Mouse (Mus musculus): ENCODE measurements around the gene Taf5l. TPM values are rescaled to one million over a fixed set of nuclear protein-coding genes. Genes with fewer than 3 reads are reported as not detected.

Gene Taf5l
- polyA plus RNA-seq, 1 experiment from 2014 or later, result 62.5 TPM

DNA sequence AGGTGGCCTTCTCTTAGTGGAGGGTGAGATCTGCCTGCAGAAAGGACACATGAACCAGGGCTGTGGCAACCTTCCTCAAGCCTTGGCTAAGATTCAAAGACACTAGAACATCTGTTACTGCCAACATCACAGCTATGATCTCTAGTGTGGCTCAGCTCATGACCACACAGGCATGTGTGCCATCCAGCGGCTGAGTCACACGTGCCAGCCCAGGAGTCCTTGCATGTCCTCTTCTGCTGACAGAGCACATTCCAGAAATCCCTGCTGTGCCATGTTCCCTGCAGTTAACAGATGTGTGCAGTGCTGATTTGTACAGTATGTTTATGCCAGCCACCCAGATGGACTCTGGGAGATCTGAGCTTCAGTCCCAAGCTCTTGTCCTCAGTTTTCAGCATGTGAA, 21.6 kb downstream of the Taf5l start:
- ATAC-seq (replicated peaks; ENCODE audit: low FRiP score), result no peak
- Histone ChIP-seq H3K9ac (ENCODE audit: low read depth, low read length) (no peak overlapping the region), H3K27me3 (replicated peaks; ENCODE audit: control insufficient read depth, insufficient read depth, low read length) (no peaks in the 10 kb centered on the region), H3K27ac (ENCODE audit: low read depth, low read length) (no peak overlapping the region), H3K4me3 (ENCODE audit: low read depth, low read length) (no peak overlapping the region), H3K4me1 (replicated peaks; ENCODE audit: control insufficient read depth, insufficient read depth, low read length) (no peaks in the 10 kb centered on the region), H3K9me3 (ENCODE audit: control insufficient read depth, low read length) (no peaks in the 10 kb centered on the region), H3K4me2 (no peak overlapping the region), H3K36me3 (ENCODE audit: control insufficient read depth, insufficient read depth, low read length) (peaks cover 36% of the 10 kb centered on the region)
- no peak for DNase-seq (ENCODE audit: low spot score)
- 94% methylated on average over 2 of the region's 2 CpGs for WGBS

DNA sequence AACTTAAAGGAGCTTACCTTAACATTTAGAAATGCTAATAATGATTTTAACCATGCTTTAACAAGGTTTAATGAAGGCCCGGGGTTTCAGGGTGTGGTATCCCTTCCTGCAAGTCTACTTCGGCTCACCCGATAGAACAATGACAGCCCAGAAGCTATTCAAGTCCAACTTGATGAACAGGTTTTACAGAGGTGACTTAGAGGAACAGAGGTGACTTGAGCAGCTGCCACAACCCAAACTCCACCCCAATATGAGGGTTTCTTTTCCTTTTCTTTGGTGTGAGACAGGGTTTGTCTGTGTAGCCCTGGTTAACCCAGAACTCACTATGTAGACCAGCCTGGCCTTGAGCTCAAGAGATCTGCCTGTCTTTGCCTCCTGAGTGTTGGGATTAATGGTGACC, 27.2 kb downstream of the Taf5l start:
- Histone ChIP-seq H3K27ac (ENCODE audit: low read depth, low read length) (no peak overlapping the region), H3K36me3 (ENCODE audit: control insufficient read depth, insufficient read depth, low read length) (peaks cover 12% of the 10 kb centered on the region; the same call in 1 of the 2 replicates), H3K27me3 (replicated peaks; ENCODE audit: control insufficient read depth, insufficient read depth, low read length) (no peaks in the 10 kb centered on the region), H3K4me1 (replicated peaks; ENCODE audit: control insufficient read depth, insufficient read depth, low read length) (peaks cover 21% of the 10 kb centered on the region), H3K4me2 (no peak overlapping the region), H3K9me3 (ENCODE audit: control insufficient read depth, low read length) (no peaks in the 10 kb centered on the region), H3K4me3 (ENCODE audit: low read depth, low read length) (no peak overlapping the region), H3K9ac (ENCODE audit: low read depth, low read length) (no peak overlapping the region)
- no peak for ATAC-seq (replicated peaks; ENCODE audit: low FRiP score)
- WGBS, result 81% methylated on average over 3 of the region's 3 CpGs
- no peak for DNase-seq (ENCODE audit: low spot score)

DNA sequence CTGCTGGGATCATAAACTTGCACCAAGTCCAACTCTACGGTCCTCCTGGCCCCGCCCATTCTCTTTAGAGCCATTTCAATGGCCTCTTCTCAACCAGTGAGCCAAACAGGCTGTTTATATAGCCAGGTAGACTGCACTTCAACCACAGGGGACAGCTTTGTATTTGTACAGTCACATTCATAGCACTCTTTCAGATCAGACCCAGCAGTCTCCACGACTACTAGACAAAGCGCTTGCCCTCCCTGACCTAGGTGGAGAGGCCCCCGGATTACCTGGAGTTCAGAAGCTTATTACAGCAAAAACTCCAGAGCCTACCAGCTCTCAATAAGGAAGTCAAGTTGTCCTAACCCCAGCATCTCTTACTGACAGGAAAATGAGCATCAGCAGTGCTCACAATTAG, 27.6 kb downstream of the Taf5l start:
- Histone ChIP-seq H3K27ac (ENCODE audit: low read depth, low read length) (no peak overlapping the region), H3K4me1 (replicated peaks; ENCODE audit: control insufficient read depth, insufficient read depth, low read length) (peaks cover 24% of the 10 kb centered on the region), H3K36me3 (ENCODE audit: control insufficient read depth, insufficient read depth, low read length) (peaks cover 10% of the 10 kb centered on the region; the same call in 1 of the 2 replicates)

DNA sequence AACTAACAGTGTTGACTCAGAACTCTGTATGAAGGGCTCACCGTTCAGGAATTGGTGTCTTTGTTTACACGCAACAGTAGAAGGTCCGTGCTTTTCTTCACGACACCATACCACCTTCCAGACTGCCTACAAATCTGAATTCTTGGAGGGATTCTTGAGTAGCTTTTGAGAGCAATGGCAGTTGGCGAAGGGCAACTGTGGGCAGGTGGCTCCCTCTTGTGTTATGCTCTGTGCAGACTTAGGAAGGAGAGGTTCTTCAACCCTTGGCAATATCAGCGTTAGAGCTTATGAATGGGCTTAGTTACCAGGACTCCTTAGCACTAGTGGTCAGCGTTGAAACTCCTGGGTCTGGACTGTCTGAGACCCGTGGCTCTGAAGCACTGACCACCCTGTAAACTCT, 28.6 kb downstream of the Taf5l start:
- H3K27ac ChIP-seq (ENCODE audit: low read depth, low read length), result no peak overlapping the region
- no peaks in the 10 kb centered on the region for H3K27me3 ChIP-seq (replicated peaks; ENCODE audit: control insufficient read depth, insufficient read depth, low read length)
- H3K9ac ChIP-seq (ENCODE audit: low read depth, low read length), result no peak overlapping the region
- peaks cover 28% of the 10 kb centered on the region for H3K4me1 ChIP-seq (replicated peaks; ENCODE audit: control insufficient read depth, insufficient read depth, low read length)
- DNase-seq (ENCODE audit: low spot score), result no peak
- 82% methylated on average over 8 of the region's 8 CpGs for WGBS
- no peak overlapping the region for H3K4me3 ChIP-seq (ENCODE audit: low read depth, low read length)
- no peak overlapping the region for H3K4me2 ChIP-seq
- no peak for ATAC-seq (replicated peaks; ENCODE audit: low FRiP score)
- no peaks in the 10 kb centered on the region for H3K9me3 ChIP-seq (ENCODE audit: control insufficient read depth, low read length)
- H3K36me3 ChIP-seq (ENCODE audit: control insufficient read depth, insufficient read depth, low read length), result peaks cover 4% of the 10 kb centered on the region; the same call in 1 of the 2 replicates

More for the DNA sequence above, 27.6 kb downstream of the Taf5l start:
- Histone ChIP-seq H3K4me2 (no peak overlapping the region), H3K9me3 (ENCODE audit: control insufficient read depth, low read length) (no peaks in the 10 kb centered on the region), H3K27me3 (replicated peaks; ENCODE audit: control insufficient read depth, insufficient read depth, low read length) (no peaks in the 10 kb centered on the region), H3K9ac (ENCODE audit: low read depth, low read length) (no peak overlapping the region), H3K4me3 (ENCODE audit: low read depth, low read length) (no peak overlapping the region)
- DNase-seq (ENCODE audit: low spot score) (no peak), ATAC-seq (replicated peaks; ENCODE audit: low FRiP score) (no peak)
- WGBS, result 88% methylated on average over 5 of the region's 5 CpGs

DNA sequence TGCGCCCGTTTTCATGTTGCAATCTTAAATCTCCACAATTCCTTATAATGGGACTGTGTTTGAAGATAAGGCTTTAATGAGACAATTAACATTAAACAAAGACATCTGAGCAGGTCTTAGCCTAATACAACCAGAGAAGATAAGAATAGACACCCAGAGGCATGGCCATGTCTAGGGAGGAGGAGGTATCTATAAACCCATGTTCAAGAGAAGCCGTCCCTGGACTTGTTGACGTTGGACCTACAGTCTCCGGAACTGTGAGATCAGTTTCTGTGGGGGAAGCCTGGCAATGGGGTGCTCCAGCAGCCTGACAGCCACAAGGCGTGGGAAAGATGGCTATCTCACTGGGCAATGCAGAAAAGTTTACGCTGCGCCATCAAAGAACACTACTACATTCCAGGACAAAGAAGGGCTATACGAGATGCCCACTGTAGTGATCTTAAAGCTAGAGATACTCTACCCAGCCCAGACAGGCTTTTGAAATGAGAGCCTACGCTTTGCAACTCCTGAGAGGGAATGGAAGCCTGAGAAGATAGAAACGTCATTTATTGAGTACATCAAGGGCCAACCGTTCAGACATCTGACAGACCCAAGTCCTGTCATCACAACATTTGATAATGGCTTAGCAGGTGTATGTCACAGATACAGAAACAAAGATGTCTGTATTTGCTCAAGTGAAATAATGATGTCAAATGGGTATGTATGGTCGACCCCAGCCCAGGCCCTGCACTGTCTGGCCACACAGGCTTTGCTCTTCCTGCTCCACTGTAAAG, 30.7 kb downstream of the Taf5l start:
- Histone ChIP-seq H3K4me3 (ENCODE audit: low read depth, low read length) (no peak overlapping the region), H3K4me1 (replicated peaks; ENCODE audit: control insufficient read depth, insufficient read depth, low read length) (peaks cover 32% of the 10 kb centered on the region), H3K36me3 (ENCODE audit: control insufficient read depth, insufficient read depth, low read length) (no peaks in the 10 kb centered on the region; the same call in 1 of the 2 replicates), H3K27me3 (replicated peaks; ENCODE audit: control insufficient read depth, insufficient read depth, low read length) (no peaks in the 10 kb centered on the region), H3K9ac (ENCODE audit: low read depth, low read length) (peak overlapping the region; percentile 20; the same call in 1 of the 2 replicates), H3K27ac (ENCODE audit: low read depth, low read length) (peak overlapping the region; percentile 89), H3K9me3 (ENCODE audit: control insufficient read depth, low read length) (no peaks in the 10 kb centered on the region), H3K4me2 (peak overlapping the region; percentile 64)
- whole genome bisulfite sequencing, result 56% methylated on average over 13 of the region's 13 CpGs
- peak; percentile 70 for ATAC-seq (replicated peaks; ENCODE audit: low FRiP score)
- DNase-seq (ENCODE audit: low spot score), result no peak

DNA sequence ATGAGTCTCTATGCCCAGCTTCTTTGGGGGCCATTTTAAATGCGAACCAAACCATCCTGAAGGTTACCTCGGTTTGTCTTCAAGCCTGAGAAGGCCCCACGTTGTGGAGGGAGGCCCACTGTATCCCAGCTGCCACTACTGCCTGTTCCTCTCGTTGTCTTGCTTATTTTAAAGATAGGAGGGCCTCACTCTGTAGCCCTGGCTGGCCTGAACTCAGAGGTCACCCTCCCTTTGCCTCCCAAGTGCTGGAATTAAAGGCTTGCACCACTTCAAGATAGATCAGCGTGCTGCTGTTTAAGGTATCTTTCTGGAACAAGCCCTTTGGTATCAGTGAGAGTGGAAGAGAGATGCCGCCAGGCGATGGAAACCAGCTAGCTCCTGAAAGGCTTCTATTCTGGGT, 32.1 kb downstream of the Taf5l start:
- Histone ChIP-seq H3K4me3 (ENCODE audit: low read depth, low read length) (peak overlapping the region; percentile 18; the same call in 1 of the 2 replicates), H3K27ac (ENCODE audit: low read depth, low read length) (peak overlapping the region; percentile 89), H3K4me2 (peak overlapping the region; percentile 64), H3K9ac (ENCODE audit: low read depth, low read length) (peak overlapping the region; percentile 62; the same call in 1 of the 2 replicates), H3K36me3 (ENCODE audit: control insufficient read depth, insufficient read depth, low read length) (no peaks in the 10 kb centered on the region), H3K27me3 (replicated peaks; ENCODE audit: control insufficient read depth, insufficient read depth, low read length) (no peaks in the 10 kb centered on the region), H3K9me3 (ENCODE audit: control insufficient read depth, low read length) (no peaks in the 10 kb centered on the region), H3K4me1 (replicated peaks; ENCODE audit: control insufficient read depth, insufficient read depth, low read length) (peaks cover 32% of the 10 kb centered on the region)
- WGBS, result 26% methylated on average over 7 of the region's 7 CpGs
- ATAC-seq (replicated peaks; ENCODE audit: low FRiP score) (peak; percentile 38), DNase-seq (ENCODE audit: low spot score) (no peak)

DNA sequence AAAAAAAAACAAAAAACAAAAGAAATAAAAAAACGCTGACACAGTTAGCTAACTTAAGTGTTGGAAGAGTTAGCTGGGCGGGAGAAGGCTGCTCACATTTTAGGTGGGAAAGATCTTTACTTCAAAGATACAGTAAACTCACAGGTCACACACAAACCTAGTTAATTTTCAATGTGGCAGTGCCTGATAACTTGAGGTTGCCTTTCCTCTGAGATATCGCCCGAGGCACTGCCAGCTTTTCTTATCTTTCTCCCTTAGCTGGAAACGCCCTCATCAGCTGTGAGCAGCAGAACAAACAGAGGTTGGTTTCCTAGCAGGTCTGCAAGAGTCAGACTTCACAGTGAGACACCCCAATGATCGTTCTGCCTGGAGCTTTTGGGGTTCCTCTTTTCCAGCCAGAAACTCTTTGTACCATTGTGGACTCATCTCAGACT, 32.6 kb downstream of the Taf5l start:
- Histone ChIP-seq H3K27ac (ENCODE audit: low read depth, low read length) (peak overlapping the region; percentile 89), H3K4me1 (replicated peaks; ENCODE audit: control insufficient read depth, insufficient read depth, low read length) (peaks cover 36% of the 10 kb centered on the region), H3K4me2 (peak overlapping the region; percentile 64), H3K36me3 (ENCODE audit: control insufficient read depth, insufficient read depth, low read length) (no peaks in the 10 kb centered on the region), H3K4me3 (ENCODE audit: low read depth, low read length) (peak overlapping the region; percentile 18; the same call in 1 of the 2 replicates), H3K9me3 (ENCODE audit: control insufficient read depth, low read length) (no peaks in the 10 kb centered on the region), H3K9ac (ENCODE audit: low read depth, low read length) (peak overlapping the region; percentile 62; the same call in 1 of the 2 replicates), H3K27me3 (replicated peaks; ENCODE audit: control insufficient read depth, insufficient read depth, low read length) (no peaks in the 10 kb centered on the region)
- DNase-seq (ENCODE audit: low spot score), result peak; percentile 68
- 20% methylated on average over 6 of the region's 6 CpGs for WGBS
- peak; percentile 87 for ATAC-seq (replicated peaks; ENCODE audit: low FRiP score)

DNA sequence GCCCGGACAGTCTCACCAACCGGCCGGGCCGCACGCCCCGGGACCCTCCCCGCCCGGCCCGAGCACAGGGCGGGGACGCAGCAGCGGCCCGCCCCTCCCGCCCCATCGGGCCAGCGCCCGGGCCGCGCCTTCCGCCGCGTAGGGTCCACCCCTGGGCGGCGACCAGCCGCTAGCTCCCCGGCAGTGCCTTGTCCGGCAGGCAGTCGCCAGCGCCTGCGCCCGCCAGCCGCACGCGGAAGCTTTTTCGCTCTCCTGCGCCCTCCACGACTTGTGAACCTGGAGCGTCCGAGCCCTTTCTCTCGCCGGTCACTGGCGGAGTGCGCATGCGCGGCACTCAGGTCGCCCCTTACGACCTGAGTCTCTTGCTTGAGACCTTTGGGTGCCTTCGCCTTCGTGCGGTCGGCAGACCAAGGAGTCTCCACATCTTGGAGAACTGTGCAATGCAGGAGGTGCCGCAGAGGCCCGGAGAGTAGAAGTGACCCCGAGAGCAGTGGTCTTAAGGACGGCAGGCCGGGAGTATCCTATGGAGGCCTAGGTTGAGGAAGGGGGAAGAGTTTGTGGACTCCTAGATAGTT, 38.3 kb downstream of the Taf5l start, which contains the start of gene Abcb10:
Gene Abcb10 (minus strand): TSS at position 297 of the 575 bp plus-strand sequence.
- ATAC-seq (replicated peaks; ENCODE audit: low FRiP score) (peak; percentile 84), DNase-seq (ENCODE audit: low spot score) (peak; percentile 86)
- WGBS, result under 1% methylated on average over 51 of the region's 56 CpGs
- H3K4me2 ChIP-seq, result peak within 1 kb of the TSS; percentile 88
- H3K36me3 ChIP-seq (ENCODE audit: control insufficient read depth, insufficient read depth, low read length), result peaks cover under 1% of the 10 kb centered on the region; the same call in 1 of the 2 replicates
- peaks cover 41% of the 10 kb centered on the region for H3K4me1 ChIP-seq (replicated peaks; ENCODE audit: control insufficient read depth, insufficient read depth, low read length)
- H3K9me3 ChIP-seq (ENCODE audit: control insufficient read depth, low read length), result no peaks in the 10 kb centered on the region
- peak within 1 kb of the TSS; percentile 98 for H3K27ac ChIP-seq (ENCODE audit: low read depth, low read length)
- peak within 1 kb of the TSS; percentile 86 for H3K9ac ChIP-seq (ENCODE audit: low read depth, low read length)
- H3K4me3 ChIP-seq (ENCODE audit: low read depth, low read length), result peak within 1 kb of the TSS; percentile 83
- H3K27me3 ChIP-seq (replicated peaks; ENCODE audit: control insufficient read depth, insufficient read depth, low read length), result no peaks in the 10 kb centered on the region
